Mouse (Mus musculus) urinary bladder, adult 18-20 months (tissue): ENCODE results near the gene Cldn6.

ENCODE experiments used
- DNase-seq, 2 experiments: peaks; one replicate each; pipeline ENCODE4 v3.0.0; 2022; ENCODE audit warnings: low spot score in 2 of 2, mixed read lengths in 2 of 2

Cldn6 gene

DNA sequence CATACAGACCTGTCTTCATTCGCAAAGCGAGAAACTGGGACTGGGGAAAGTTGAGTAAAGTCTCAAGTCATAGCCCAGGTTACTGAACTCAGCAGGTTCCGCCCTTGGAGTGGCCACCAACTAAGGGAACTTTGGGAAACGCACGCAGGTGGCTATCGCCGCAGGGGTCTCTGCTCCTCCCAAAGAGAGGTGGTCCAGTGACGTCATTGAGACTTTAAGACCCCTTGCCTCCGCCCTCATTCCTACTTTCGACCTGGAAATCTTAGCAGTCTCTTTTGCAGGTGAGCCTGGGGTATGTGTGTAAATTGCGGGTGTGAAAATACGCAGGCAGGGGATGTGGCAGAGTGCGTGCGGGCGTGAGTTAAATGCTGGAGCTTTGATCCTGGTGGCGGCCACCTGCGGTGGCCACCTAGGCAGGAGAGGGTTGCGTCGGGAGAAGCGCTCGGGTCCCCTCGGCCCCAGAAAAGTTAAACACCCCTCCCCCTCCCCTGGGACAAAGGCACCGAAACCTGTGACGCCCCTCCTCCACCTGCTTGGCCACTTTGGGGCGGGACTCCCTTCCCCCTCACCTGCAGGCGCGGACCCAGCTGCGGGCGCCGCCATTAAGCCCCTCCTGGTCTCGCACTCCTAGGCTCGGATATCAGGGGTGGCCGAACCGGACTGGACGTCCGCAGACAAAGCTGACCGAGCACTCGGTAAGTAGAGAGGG, at the start of gene Cldn6:
Cldn6 (plus strand) TSS at position 123 of the 709 bp plus-strand sequence.
- no peak for DNase-seq

DNA sequence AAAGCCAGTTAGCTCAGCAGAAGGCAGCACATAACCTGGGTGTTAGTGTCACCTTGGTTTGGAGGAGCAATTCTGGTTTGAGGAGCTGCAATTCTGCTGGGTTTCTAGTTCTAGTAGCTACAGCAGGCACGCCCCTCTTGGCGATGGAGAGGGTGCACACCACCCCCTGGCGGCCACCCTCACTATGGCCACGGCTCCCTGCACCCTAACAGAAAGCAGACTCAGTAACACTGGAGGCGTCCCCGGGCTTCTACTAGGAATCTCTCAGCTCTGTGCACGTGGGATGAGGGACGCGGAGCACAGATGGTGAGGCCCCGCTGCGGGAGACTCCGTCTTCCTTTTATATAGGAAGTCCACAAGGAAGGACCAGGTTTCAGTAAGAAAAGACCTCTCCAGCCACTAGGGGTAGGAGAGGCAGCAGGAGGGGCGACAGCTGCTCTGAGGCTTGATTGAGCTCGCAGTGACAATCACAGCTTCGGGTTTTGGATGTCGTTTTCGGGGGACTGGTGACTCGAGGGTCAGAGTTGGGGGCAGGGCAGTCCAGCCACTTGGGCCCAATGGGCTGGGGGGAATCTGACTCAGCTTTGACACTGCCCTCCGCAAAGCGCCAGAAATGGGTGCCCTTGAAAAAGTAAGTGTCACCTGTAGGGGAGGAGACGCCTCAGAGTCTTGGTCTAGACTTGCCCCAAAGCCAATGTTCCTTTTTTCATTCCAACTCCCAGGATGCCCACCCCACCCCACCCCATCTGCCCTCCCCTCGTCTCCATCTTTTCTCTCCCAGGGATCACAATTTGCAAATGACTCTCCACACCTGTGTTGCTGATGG, 48.6 kb upstream of the Cldn6 start:
- peak; percentile 58 to 74 for DNase-seq

DNA sequence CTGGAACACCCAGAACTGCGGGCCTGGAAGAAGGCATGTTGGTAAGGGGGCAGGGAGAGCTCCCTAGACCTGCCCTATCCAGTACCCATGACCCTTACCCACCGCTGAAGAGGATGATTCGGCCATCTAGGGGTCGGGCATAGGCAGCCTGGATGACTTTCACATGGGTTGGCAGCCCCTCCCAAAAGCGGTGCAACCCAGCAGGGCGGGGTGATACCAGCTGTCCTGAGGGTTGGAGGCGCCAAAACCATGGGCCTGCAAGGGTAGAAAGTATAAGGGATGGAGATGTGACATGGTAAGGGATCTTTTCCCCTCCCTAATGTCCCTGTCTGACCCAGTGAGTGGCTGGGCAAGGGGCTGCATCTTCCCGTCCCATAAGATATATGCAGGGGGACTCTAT, 47.8 kb upstream of the Cldn6 start:
- DNase-seq = no peak

DNA sequence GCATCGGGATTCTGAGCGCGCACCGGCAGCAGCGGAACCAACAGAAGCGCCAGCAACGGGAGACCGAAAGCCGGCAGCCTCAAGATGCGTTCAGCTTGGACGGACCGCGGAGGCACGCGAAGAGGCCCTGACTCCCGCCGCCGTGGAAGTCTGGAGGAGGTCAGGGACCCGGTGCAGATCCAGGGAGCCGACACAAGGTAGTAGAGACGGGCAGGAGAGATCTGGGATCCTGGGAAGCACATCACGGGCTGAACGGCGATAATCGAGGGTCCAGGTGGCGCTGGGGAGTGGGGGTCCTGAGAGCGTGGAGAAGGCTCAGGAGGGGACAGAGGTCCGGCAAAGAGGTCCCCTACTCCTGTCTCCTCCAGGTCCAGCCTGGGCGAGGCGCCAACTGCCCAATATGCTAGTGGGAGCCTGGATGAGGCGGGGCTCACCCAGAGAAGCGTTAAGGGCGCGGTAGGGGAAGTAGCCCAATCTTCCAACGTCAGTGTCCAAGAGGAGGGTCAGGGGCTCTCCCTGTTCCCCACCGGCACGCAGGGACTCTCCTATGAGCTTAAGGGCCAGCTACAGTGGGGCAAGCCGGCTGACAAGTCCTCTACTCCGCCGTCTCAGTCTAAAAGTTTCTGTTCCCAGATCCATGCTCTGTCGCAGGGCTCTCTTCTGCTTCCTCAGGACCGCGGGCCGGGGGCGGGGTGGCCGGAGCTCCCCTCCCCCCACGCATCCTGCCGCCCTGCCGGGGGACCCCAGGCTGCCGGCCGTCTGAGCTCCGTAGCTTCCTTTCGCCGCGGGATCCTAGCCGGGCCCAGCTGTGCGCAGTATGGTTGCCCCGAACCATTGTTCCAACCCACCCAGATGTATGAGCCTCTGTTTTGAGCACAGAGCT, 34.2 kb upstream of the Cldn6 start, which contains the start of gene Mmp25:
Mmp25 (minus strand) TSS at position 665 of the 883 bp plus-strand sequence.
- DNase-seq = no peak

DNA sequence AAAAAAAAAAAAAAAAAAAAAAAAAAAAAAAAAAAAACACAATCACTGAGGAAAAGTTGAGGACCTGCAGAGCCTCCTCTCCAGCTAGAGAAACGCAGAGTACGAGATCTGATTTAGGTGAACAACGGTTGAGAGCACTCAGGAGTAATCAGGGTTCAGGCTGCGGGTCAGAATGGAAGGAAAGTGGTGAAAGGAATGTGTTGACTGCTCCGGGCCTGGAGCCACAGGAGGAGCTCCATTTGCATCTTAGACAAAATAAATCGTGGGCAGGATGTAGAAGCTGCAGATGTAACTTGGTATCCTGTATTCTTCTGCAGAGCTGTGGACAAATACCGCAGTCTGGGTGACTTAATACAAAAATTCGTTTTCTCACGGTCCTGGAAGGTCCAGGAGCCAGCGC, 33.2 kb upstream of the Cldn6 start:
- DNase-seq = no peak

DNA sequence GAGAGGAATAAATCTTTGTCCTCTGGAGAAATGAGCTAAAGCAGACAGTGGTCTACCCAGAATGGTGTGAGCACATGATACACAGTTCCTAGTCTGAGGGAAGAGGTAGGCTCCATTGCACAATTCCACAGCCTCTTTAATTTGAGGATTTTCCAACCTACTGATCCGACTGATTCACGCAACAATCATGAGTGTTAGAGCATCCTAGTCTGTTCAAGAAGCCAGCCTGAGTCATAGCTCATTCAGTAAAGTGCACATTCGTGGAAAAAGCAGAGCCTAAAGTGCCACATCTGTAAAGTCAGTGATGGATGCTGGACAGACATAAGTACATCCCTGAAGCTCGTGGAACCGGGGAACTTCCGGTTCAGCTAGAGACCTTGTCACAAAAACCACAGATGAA, 27.7 kb upstream of the Cldn6 start:
- DNase-seq = no peak

DNA sequence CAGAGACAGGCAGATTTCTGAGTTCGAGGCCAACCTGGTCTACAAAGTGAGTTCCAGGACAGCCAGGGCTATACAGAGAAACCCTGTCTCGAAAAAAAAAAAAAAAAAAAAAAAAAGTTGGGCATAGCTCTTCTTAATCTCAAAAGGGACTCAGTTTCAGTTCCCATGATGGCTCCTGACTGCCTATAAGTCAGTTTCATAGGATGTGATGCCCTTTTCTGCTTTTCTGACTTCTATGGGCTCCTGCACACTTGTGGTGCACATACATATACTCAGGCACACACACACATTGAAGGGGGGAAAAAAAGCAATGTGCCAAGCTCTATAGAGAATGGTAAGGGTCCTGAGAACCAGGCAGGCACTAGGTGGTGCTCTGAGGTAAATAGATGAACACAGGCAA, 25.7 kb upstream of the Cldn6 start:
- no peak for DNase-seq

DNA sequence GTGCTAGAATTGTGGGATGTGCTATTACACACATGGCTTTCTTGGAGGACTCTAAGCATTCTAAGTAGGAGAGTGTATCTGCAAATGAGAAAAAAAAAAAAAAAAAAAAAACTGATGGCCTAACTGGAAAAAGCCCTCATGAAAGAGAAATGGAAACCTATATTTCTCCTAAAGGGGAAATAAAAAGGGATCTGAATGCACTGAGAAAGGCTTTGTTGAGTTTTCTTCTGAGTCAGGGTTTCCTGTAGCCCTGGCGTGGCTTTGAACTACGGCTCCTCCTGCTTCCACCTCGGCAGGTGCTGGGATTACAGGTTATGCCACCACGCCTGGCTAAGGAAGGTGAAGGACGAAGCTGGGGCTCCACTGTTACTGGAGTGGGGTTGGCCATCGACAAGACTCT, 25.0 kb upstream of the Cldn6 start:
- DNase-seq = no peak

DNA sequence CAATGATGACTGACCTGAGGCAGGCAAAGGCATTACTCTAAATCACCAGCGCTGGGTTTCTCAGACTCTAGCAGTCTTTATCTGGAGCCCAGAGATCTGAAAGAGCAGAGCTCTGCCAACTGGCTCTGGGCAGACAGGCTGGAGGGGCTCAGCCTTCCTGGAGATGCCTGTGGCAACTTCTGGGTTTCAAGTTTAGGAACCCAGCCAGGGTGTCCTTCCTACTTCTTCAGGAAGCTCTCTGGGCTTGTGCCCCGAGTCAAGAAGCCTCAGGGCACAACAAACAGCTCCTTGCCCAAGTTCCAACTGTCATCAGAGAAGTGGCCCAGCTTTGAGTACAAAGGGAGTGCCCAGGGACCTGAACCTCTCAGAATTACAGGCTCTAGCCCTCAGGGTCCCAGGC, 24.6 kb upstream of the Cldn6 start:
- DNase-seq = no peak

DNA sequence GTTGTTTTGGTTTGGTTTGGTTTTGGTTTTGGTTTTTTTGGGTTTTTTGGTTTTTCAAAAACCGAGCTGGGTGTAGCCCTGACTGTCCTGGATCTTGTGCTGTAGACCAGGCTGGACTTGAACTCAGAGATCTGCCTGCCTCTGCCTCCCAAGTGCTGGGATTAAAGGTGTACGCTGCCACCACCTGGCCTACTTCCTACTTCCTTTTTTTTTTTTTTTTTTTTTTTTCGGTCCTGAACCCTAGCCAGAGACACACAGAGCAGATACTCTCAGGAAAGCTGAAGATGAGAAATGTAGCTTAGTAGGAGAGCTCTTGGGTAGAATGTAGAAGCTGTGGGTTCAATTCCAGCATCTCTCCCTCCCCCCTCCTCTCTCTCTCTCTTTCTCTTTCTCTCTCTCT, 20.6 kb upstream of the Cldn6 start:
- no peak for DNase-seq

DNA sequence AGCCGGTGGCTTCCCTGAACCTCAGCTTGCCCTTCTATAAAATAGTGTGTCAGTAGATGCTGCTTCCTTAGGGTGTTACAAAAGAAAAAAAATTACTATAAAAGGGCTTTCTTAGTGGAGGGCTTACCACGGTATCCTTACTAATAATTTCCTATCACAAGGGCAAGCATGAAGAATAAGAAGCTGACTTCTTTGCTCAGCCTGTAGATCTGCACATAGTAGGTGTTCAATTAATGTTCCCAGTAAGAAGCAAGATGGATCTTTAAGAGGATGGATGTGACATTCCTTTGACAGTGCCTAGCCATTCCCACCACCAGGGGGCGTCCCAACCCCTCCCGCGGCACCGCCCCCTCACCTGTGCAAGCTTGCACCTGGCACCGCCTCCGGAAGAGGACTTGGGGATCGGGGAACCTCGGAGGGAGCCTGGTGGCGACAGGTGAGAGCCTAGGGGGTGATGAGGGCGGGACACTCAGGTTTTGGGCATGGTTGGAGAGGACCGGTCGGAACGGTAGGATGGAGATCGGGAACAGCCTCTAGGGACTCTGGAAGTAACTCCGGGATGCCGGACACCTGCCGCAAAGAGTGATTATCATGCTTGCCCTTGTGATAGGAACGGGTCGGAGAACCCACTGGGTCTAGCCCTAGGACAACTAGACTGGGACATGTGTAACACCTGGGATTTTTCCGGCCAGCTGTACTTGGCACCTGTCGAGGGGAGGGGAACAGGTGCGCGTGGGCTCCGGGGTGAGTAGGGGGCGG, 18.8 kb upstream of the Cldn6 start, which contains the start of gene Bicdl2:
Bicdl2 (plus strand) TSS at position 390 of the 759 bp plus-strand sequence.
- DNase-seq = peak; percentile 69 to 87

DNA sequence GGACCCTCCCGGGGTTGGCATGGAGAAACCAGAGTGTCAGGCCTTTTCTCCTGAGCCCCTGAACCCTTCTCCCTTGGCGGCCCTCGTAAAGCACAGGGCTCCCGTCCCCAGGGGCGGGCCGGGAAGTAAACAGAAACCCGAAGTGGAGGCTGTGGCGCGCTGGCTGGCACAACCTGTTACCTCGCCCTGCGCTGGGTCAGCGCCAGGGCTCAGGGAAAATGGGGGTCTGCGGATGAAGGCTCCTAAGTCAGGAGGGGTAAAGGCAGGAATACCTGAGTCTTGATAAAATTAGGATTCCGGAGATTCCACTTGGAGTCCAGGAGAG, 18.2 kb upstream of the Cldn6 start:
- DNase-seq = no peak

DNA sequence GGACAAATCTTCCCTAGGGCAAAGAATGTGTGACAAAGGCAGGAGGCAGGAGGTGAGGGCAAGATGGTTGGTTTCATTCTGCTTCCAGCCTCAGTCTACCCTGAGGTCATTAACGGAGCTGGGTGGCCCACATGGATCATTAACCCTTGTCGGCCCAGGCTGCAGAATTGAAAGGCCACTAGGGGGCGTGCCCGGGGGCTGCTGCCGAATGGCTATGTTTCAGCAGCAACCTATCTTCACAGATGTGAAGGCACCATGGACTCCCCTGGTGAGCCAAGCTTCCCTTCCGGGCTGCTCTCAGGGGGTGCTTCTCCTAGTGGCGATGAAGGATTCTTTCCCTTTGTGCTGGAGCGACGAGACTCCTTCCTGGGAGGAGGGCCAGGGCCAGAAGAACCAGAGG, 17.5 kb upstream of the Cldn6 start:
- no peak for DNase-seq

DNA sequence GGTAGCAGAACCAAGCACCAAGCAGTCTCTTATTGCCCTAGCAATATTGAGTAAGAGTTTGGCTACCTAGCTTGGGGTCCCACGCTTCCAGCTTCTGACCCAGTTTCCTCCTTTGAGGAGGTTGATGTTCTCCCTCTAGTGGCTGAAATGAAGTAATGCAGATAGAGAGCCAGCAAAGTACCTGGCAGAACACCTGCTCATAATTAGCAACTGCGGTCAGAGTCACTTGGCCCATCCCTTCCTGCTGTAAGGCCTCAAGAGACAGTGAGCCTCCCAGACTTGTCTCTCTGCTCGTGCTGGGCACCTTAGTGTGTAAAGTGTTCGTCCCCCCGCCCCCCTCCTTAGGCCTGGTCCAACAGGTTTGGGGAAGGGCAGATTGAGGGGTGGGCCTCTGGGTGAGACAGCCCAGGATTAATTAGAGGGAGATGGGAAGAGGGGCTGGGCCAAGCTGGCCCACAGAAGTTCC, 14.5 kb upstream of the Cldn6 start:
- DNase-seq = no peak

DNA sequence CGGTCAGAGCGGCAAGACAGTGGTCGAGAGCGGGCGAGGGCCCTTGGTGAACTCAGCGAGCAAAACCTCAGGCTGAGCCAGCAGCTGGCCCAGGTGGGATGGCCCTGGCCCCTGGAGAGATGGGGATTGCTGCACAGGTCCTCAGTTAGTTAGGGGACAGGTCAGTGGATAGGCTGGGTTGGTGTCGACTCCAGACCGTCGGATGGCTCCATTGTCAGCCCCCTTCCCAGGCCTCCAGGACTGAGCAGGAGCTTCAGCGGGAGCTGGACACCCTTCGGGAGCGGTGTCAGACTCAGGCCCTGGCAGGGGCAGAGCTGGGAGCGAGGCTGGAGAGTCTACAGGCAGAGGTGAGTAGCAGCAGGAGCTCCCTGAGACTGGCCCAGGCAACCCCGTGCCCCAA, 13.5 kb upstream of the Cldn6 start:
- no peak for DNase-seq

DNA sequence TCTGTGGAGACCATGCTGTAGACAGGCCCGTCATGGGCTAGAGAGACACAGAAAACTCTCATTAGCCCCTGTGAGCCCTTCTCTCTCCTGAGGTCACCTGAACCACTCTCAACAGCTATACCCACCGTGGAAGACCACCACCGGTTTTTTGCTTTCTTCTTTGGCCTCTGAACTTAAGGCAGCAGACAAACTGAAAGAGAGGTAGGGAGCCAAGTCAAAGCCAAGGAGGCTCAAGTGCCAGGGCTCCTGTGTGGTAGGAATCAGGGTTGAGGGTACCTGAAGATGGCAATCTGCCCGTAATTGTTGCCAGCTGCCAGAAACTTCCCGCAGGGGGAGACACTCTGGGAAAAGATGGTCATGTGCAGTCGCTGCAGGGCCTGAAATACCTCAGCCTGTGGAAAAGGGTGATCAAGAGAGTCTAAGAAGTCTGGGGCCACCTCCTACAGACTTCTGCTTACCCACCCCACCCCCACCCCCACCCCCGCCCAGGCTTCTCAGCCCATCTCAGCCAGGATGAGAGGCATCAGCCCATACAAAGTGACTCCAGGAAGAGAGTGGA, 8.5 kb upstream of the Cldn6 start:
- DNase-seq = no peak

DNA sequence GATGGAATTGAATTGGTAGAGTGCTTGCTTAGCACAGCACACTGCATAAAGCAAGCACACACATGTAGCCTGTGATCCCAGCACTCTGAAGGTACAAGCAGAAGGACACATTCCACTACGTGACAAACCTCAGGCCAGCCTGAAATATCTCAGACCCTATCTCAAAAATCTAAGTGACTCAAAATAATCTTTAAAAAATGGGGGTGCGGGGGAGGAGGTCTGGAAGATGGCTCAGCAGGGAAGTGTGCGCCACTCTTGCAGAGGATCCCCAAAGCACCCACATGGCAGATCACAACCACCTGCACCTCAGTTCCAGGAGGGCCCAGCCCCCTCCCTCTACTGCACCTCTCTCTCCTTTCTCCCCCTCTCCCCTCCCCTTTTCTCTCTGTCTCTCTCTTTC, 7.5 kb upstream of the Cldn6 start:
- no peak for DNase-seq

DNA sequence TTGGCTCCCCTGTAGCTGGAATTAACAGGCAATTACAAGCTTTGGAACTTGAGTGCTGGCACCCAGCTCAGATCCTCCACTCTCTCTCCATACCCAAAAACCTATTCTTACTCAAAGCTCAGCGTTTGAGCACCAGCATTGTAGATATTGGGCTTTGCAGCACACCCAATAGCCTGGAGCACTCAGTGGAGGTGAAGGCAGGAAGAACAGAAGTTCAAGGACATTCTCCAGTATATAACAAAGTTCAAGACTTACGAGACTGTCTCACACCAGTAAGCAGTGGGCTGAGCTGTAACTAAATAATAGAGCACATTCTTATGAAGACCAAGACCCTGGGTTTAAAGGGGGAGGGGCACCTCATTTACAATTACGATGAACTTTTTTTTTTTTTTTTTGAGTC, 6.3 kb upstream of the Cldn6 start:
- DNase-seq = no peak

DNA sequence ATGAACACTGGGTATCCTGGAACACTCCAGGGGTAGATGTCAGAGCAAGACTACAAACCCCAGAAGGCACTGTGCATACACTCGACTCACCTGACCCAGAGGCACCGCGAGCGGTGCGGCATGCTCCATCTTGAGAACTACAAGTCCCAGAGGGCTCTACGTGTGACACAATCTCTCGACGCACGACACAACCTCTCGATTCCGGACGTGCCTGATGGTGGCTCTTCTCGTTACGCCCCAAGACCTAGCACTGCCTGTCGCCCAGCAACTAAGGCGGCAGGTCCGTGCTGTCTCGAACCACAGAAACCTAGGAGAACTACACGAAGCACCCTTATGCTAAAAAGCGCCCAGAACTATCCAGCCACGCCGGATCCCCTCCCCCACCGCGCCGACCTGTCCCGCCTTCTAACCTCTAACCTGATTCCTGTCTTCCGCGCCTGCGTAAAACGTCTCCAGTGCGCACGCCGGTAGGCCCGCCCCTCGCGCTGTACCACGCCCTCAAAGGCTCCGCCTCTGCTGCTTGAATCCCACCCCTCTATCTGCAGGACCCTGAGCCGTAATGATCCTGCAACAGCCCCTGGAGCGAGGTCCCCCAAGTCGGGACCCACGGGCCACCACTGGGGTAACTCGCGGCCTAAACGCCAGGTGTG, 5.5 kb upstream of the Cldn6 start, which contains the start of the genes Hcfc1r1 and Thoc6:
Hcfc1r1 (plus strand) TSS at position 173 of the 650 bp plus-strand sequence.
Thoc6 (minus strand) TSS at position 459 of the 650 bp plus-strand sequence.
- peak; percentile 88 to 94 for DNase-seq

DNA sequence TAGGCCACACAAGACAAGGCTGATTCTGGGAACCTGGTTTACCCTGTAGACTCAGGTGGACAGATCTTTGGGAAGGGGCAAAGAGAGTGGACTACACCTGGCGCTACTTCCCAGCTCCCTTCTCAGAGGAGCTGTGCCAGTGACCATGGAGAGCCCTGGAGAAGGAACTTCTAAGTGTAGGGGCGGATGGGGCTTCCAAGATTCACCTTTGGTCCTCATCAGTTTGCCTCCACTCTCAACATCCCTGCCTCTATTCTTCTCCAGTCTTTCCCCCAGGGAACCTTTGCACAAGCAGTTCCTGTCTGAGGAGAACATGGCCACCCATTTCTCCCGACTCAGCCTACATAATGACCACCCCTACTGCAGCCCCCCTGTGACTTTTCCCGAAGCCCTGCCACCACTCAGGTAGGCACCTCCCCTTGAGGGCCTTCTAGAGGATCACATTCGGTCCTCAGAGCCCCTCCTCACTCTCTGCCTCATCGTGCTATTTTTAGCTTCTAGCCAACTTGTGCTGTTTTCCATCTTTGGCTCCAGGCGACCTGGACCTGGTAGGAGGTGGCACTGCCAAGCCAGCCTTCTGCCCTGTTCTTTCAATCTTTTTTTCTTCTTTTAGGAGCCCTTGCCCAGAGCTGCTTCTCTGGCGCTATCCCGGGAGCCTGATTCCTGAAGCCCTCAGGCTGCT, 4.6 kb upstream of the Cldn6 start:
- DNase-seq = no peak
